Mouse (Mus musculus) heart, embryonic 11.5 days (tissue): ENCODE results near the gene Mdga2. TPM values are rescaled to one million over a fixed set of nuclear protein-coding genes. Genes with fewer than 3 reads are reported as not detected.

ENCODE experiments used
- ATAC-seq: fragments of 200-750 bp; cut with Nextera tagmentation; replicated peaks from 2 replicates; pipeline ENCODE4 v1.8.0; 2017; ENCODE audit warnings: moderate library complexity; ENCODE audit not compliant: insufficient number of reproducible peaks, low FRiP score, low TSS enrichment
- H3K27ac ChIP-seq: fragments of 300-500 bp; sonication (generic); 2 replicates; pipeline ENCODE4 v1.5.1; 2014; ENCODE audit warnings: mild to moderate bottlenecking, low read depth, low read length
- H3K27me3 ChIP-seq: fragments of 300-500 bp; sonication (generic); 2 replicates; pipeline ENCODE4 v1.6.1; 2014; ENCODE audit warnings: mild to moderate bottlenecking, low read length, mixed read lengths; ENCODE audit not compliant: control insufficient read depth, insufficient read depth
- H3K36me3 ChIP-seq: fragments of 300-500 bp; sonication (generic); 2 replicates; pipeline ENCODE4 v1.6.1; 2014; ENCODE audit warnings: mild to moderate bottlenecking, low read length, moderate library complexity, mixed read lengths; ENCODE audit not compliant: control insufficient read depth, insufficient read depth
- H3K4me1 ChIP-seq: fragments of 300-500 bp; sonication (generic); 2 replicates; pipeline ENCODE4 v1.6.1; 2014; ENCODE audit warnings: low read length; ENCODE audit not compliant: control insufficient read depth, insufficient read depth
- H3K4me2 ChIP-seq: fragments of 300-500 bp; sonication (generic); 2 replicates; pipeline ENCODE4 v1.6.1; 2014; ENCODE audit warnings: mild to moderate bottlenecking, moderate library complexity
- H3K4me3 ChIP-seq: fragments of 300-500 bp; sonication (generic); 2 replicates; pipeline ENCODE4 v1.5.1; 2014; ENCODE audit warnings: low read depth, low read length
- H3K9ac ChIP-seq: fragments of 300-500 bp; sonication (generic); 2 replicates; pipeline ENCODE4 v1.6.1; 2014; ENCODE audit warnings: mild to moderate bottlenecking, low read depth, low read length, moderate library complexity
- H3K9me3 ChIP-seq: fragments of 300-500 bp; sonication (generic); replicated peaks from 2 replicates; pipeline ENCODE4 v1.6.1; 2016; ENCODE audit warnings: low read length; ENCODE audit not compliant: control insufficient read depth
- WGBS: fragments of 180-500 bp; shearing (Covaris S2); extraction: QIAGEN DNeasy Blood & Tissue Kit; methylation state at CpG from one replicate; pipeline ENCODE4 v1.1.7; 2014; ENCODE audit not compliant: insufficient replicate concordance; 5-methylcytosine and 5-hydroxymethylcytosine counted together
- polyA plus RNA-seq: library from polyadenylated mRNA; unstranded; fragments of >200 nt; fragmentation: Nextera tagmentation; extraction: Ambion mirVana; gene quantifications from 2 replicates; pipeline ENCODE4 v1.2.1, GENCODE M21; 2014

The Mdga2 gene
- polyA plus RNA-seq, 1 experiment from 2014 or later = 0.37 TPM

DNA sequence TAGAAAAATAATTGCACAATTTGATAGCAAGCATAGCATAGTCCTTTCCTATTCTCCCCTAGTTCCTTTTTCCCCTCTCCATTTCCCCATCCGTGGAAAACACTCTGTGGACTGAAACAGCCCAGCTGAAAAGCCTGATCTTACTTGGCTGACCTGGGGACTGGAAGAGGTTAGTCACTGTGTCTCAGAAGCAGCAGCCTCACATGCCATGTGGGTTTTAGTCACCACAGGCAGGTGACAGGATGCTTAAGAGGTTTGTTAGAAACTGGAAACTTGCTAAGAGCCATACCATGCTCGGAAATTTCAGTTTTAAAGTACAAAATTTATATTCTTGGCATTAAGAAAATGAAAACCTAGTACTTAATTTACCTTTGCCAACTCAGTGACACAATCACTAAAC is 514.9 kb downstream of the Mdga2 start:
- WGBS = 28% methylated on average over 2 of the region's 2 CpGs
- no peak for ATAC-seq
- Histone ChIP-seq H3K36me3 (no peaks in the 10 kb centered on the region), H3K27ac (no peak overlapping the region), H3K4me3 (no peak overlapping the region), H3K4me2 (no peak overlapping the region), H3K9me3 (no peaks in the 10 kb centered on the region), H3K4me1 (no peaks in the 10 kb centered on the region), H3K9ac (no peak overlapping the region), H3K27me3 (no peaks in the 10 kb centered on the region)

DNA sequence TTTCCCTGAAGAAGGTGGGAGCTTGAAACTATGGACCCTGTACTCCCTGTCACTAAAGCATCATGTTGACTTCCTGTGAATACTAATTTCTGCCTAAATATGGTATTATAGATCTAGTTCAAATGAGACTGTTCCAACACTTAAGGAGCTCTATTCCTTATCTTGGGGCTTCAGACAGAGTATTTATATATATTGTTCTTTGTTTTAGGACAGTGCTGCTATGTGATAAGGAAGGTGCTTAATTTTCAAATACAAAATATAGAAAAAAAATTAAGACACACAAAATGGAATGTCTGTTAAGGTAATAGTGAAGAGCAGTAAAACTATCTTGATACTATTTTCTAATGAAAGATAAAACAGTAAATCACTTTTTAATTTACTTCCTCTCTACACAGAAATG is 517.3 kb downstream of the Mdga2 start:
- Histone ChIP-seq H3K4me3 (no peak overlapping the region), H3K36me3 (no peaks in the 10 kb centered on the region), H3K9me3 (no peaks in the 10 kb centered on the region), H3K27me3 (no peaks in the 10 kb centered on the region), H3K4me2 (no peak overlapping the region), H3K27ac (no peak overlapping the region), H3K4me1 (no peaks in the 10 kb centered on the region), H3K9ac (no peak overlapping the region)
- no peak for ATAC-seq

DNA sequence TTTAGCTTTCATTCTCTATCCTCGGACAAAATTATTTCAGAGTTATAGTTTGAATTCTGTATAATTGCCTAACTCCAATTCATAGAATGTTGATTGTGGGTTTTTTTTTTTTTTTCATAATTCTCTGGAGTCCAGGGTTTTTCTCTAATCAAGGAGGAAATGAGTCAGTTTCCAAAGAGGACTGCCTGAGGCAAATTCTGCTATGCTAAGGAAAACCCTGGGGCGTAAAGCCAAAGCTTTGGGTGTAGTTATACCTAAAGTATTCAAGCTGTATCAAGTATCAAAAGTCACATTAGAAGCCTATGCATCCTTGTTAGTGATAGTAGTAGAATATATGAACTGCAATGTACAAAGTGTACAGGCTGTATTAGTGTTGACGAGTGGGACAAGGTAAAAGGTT is 519.6 kb downstream of the Mdga2 start:
- 77% methylated on average over 3 of the region's 3 CpGs for WGBS
- no peak for ATAC-seq
- Histone ChIP-seq H3K9ac (no peak overlapping the region), H3K27me3 (no peaks in the 10 kb centered on the region), H3K36me3 (no peaks in the 10 kb centered on the region), H3K9me3 (no peaks in the 10 kb centered on the region), H3K4me3 (no peak overlapping the region), H3K4me2 (no peak overlapping the region), H3K4me1 (no peaks in the 10 kb centered on the region), H3K27ac (no peak overlapping the region)

DNA sequence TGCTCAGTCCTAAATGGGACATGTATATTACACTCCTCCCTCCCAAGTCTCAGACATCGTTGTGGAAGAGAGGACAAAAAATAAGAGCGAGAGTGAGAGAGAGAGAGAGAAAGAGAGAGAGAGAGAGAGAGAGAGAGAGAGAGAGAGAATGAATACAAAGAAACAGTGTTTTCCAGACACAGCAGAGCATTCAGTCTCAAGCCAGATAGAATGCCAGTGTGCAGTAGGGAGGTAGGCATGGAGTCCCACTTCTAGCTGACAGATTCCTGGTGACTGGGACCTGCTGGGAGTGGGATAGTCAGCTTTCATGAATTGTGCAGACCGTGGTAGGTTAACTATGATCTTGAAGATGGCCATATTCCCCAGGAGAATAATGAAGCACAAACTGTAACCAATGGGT is 542.8 kb downstream of the Mdga2 start:
- no peaks in the 10 kb centered on the region for H3K27me3 ChIP-seq
- no peak overlapping the region for H3K9ac ChIP-seq
- ATAC-seq = no peak
- H3K4me3 ChIP-seq = no peak overlapping the region
- no peaks in the 10 kb centered on the region for H3K9me3 ChIP-seq
- H3K4me2 ChIP-seq = no peak overlapping the region
- no peaks in the 10 kb centered on the region for H3K36me3 ChIP-seq
- WGBS = 83% methylated on average over 3 of the region's 3 CpGs
- H3K27ac ChIP-seq = no peak overlapping the region
- no peaks in the 10 kb centered on the region for H3K4me1 ChIP-seq

DNA sequence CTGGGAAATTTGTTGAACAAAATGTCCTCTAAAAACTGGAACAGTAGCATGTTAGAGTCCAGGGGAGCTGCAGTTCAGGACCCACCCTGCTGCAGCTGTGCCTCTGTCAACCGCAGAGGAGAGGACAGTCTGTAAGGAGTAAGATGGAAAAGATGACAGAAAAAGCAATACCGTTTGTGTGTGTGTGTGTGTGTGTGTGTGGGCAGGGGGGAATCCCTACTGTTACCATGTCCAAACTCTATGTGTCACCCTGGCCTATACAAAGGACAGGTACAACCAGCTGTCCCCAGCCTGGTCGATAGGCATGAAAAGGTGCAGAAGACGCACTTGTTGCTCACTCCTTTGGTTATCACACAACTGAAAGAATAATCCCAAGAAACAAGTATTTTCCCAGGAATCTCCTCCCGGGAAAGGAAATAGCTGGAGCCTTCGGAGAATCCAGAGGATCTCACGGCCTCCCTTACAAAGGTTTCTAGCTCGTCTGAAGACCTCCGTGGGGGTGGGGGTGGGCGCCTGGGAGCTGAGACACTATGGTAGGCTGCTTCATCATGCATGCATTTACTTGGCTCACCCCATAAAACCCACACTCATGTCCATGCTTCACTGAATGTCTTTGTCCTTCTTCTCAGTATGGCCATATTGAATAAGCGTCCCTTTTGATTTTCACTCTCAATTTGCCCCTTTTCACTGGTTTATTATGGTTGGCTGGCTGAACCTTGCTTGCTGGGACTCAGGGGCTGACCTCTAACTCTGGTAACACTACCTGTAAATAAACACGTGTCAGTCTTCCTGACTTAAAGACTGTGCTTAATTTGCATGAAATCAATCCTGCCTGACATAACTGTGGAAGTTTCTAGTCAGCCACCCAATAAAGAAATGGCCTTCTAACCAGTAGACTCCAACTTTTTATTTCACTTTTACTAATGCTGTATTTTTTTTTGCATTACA is 573.5 kb downstream of the Mdga2 start:
- H3K9me3 ChIP-seq = no peaks in the 10 kb centered on the region
- 63% methylated on average over 12 of the region's 12 CpGs for WGBS
- no peak overlapping the region for H3K4me2 ChIP-seq
- no peaks in the 10 kb centered on the region for H3K4me1 ChIP-seq
- H3K36me3 ChIP-seq = no peaks in the 10 kb centered on the region
- H3K4me3 ChIP-seq = no peak overlapping the region
- no peak overlapping the region for H3K27ac ChIP-seq
- H3K27me3 ChIP-seq = no peaks in the 10 kb centered on the region
- no peak for ATAC-seq
- H3K9ac ChIP-seq = no peak overlapping the region

DNA sequence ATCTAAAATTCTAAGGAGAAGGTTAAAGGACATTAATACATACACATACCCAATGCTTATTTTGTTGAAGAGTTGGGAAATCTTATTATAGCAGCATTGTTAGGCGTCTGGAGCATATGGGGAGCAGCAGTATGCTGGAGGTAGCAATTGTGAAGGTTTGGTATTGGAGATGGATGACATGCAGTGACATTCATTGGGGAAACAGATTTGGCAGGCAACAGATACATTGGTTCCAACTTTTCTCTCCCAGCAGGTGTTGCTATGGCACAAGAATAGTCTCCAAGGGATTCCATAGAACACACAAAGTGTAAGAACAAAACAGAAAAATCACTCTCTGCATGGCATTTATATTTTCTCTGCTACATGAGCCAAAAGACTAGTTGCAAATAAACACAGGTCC is 581.9 kb downstream of the Mdga2 start:
- H3K4me2 ChIP-seq = no peak overlapping the region
- H3K27ac ChIP-seq = no peak overlapping the region
- no peaks in the 10 kb centered on the region for H3K27me3 ChIP-seq
- ATAC-seq = no peak
- no peaks in the 10 kb centered on the region for H3K4me1 ChIP-seq
- H3K4me3 ChIP-seq = no peak overlapping the region
- WGBS = 51% methylated on average over 1 of the region's 1 CpGs
- H3K9ac ChIP-seq = no peak overlapping the region
- no peaks in the 10 kb centered on the region for H3K9me3 ChIP-seq
- H3K36me3 ChIP-seq = no peaks in the 10 kb centered on the region

DNA sequence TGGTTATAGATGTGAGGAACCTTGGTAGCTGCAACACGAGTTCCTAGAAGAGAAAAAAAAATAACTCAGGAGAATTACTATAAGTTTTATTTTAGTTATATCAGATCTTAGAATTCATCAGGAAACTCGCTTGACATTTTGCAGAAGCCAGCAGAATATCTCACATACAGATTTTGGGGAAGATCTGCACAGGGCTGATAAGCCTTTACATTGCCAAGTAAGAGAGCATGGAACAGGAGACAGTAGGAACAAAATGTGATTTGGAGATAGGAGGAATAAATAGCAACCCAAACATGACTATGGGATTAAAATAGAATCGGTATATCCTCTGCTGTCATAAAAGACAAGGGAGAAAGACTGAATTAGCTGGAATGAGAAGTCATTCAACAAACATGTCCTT is 602.4 kb downstream of the Mdga2 start:
- no peaks in the 10 kb centered on the region for H3K27me3 ChIP-seq
- no peaks in the 10 kb centered on the region for H3K36me3 ChIP-seq
- no peak overlapping the region for H3K27ac ChIP-seq
- H3K4me1 ChIP-seq = no peaks in the 10 kb centered on the region
- no peaks in the 10 kb centered on the region for H3K9me3 ChIP-seq
- ATAC-seq = no peak
- no peak overlapping the region for H3K9ac ChIP-seq
- WGBS = 67% methylated on average over 3 of the region's 3 CpGs
- no peak overlapping the region for H3K4me2 ChIP-seq
- no peak overlapping the region for H3K4me3 ChIP-seq

DNA sequence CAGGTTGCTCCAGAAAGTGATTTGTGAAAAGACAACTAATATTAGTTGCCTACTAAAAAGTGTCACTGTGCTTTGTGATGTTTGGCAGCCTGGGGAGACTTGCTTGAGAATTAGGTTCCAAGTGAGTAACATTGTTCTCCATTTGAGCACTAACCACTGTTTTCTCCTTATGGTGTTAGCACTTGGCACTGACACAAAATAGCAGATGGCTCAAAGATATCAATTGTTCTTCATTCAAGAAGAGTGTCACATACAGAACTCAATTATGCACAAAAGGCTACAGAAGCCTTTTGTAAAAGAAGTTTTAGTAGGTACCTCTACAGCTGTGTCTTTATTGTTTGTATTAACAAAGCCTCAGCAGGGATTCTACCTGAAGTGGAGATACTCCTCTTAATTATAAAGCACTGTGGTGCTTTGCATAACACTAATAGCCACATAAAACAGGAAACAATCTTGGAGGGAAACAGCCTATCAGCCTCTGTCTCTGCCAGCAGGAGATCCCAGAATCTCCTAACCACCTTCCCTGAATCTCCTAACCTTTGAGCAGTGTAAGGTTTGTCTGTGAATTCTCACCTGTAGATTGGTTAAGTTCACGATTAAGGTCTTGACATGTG is 630.6 kb downstream of the Mdga2 start:
- no peak overlapping the region for H3K4me2 ChIP-seq
- 38% methylated on average over 1 of the region's 1 CpGs for WGBS
- no peaks in the 10 kb centered on the region for H3K27me3 ChIP-seq
- H3K4me3 ChIP-seq = no peak overlapping the region
- H3K9ac ChIP-seq = no peak overlapping the region
- H3K4me1 ChIP-seq = no peaks in the 10 kb centered on the region
- no peak overlapping the region for H3K27ac ChIP-seq
- ATAC-seq = no peak
- H3K9me3 ChIP-seq = no peaks in the 10 kb centered on the region
- H3K36me3 ChIP-seq = no peaks in the 10 kb centered on the region

DNA sequence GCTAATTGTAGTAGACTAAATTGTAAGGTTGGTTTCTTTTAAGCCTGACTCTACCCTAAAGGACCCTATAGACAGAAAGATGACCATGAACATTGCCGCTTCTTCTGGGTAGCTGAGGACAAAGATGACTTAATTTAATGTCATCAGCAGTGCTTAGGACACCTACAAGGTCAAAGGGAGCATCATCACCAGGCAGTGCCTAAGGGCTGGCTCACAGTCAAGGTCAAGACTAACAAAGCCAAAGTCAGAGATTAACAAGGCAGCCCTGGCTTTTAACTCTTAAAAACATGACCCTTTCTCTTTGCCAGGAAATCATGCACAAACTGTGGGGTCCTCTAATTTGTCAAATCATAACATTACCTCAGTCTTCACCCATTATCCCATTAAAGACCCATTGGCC is 657.0 kb downstream of the Mdga2 start:
- Histone ChIP-seq H3K9ac (no peak overlapping the region), H3K4me3 (no peak overlapping the region), H3K4me1 (no peaks in the 10 kb centered on the region), H3K9me3 (no peaks in the 10 kb centered on the region), H3K36me3 (no peaks in the 10 kb centered on the region), H3K4me2 (no peak overlapping the region), H3K27ac (no peak overlapping the region), H3K27me3 (no peaks in the 10 kb centered on the region)
- ATAC-seq = no peak
- 74% methylated on average over 1 of the region's 1 CpGs for WGBS
